Comparison of ENCODE assay signal across 30 mouse cellular contexts in genomic region chr11:78462669-78463068, GRCm38 (mm10). TPM values are rescaled to one million over a fixed set of nuclear protein-coding genes. Genes with fewer than 3 reads are reported as not detected.
"Had no signal": no experiment of that assay in that cellular context is flagged by ENCODE, and none has a peak within 500 bp of the region (broad histone marks: within the 10 kb centered on the region; RNA-seq: fewer than 3 reads in every experiment).

No protein-coding gene starts in this region.

- H3K27me3 ChIP-seq: heart, embryonic 12.5 days; hindbrain, embryonic 12.5 days; kidney, embryonic 15.5 days; limb, embryonic 13.5 days; limb, embryonic 15.5 days; liver, embryonic 12.5 days had no signal

- H3K9me3 ChIP-seq: hindbrain, embryonic 12.5 days; kidney, embryonic 15.5 days; limb, embryonic 13.5 days; limb, embryonic 15.5 days had no signal

- H3K4me2 ChIP-seq: heart, embryonic 12.5 days; hindbrain, embryonic 12.5 days; hindbrain, embryonic 14.5 days; kidney, embryonic 15.5 days; limb, embryonic 13.5 days; limb, embryonic 15.5 days had no signal

- ATAC-seq: hindbrain, embryonic 16.5 days; inflammation-experienced regulatory T-cells, adult 6 months; liver, embryonic 12.5 days had no signal

- H3K27ac ChIP-seq: heart, embryonic 10.5 days; hindbrain, embryonic 10.5 days; hindbrain, embryonic 12.5 days; hindbrain, embryonic 14.5 days; kidney, embryonic 15.5 days; kidney, postnatal 0 days; limb, embryonic 13.5 days; limb, embryonic 15.5 days; liver, embryonic 12.5 days; liver, embryonic 14.5 days had no signal

- H3K36me3 ChIP-seq: heart, embryonic 10.5 days; heart, embryonic 12.5 days; hindbrain, embryonic 10.5 days; hindbrain, embryonic 12.5 days; kidney, embryonic 15.5 days; limb, embryonic 13.5 days; limb, embryonic 15.5 days; liver, embryonic 12.5 days had no signal

- H3K9ac ChIP-seq: heart, embryonic 12.5 days; hindbrain, embryonic 12.5 days; hindbrain, embryonic 14.5 days; kidney, embryonic 15.5 days; limb, embryonic 13.5 days; limb, embryonic 15.5 days; liver, embryonic 12.5 days; liver, embryonic 14.5 days had no signal

- DNase-seq: gastrocnemius, postnatal 10 days; gastrocnemius, postnatal 25 days; heart, adult 18-20 months; heart, postnatal 10 days; heart, postnatal 4 days; kidney, adult 11 months; kidney, adult 2 months; kidney, adult 9 months; kidney, postnatal 14 days; kidney, postnatal 36 days; layer of hippocampus, adult 9-11 months; layer of hippocampus, postnatal 36 days; left cerebral cortex, postnatal 4 days had no signal

- H3K4me3 ChIP-seq: heart, embryonic 10.5 days; heart, embryonic 12.5 days; hindbrain, embryonic 10.5 days; hindbrain, embryonic 12.5 days; kidney, embryonic 15.5 days; limb, embryonic 13.5 days; limb, embryonic 15.5 days; liver, embryonic 12.5 days had no signal

RNA-seq across cellular contexts. Expression of gene Vtn, which starts 36.2 kb away (rescaled TPM):
- polyA plus RNA-seq: inflammation-experienced regulatory T-cells, adult 6 months had no signal

RNA-seq across cellular contexts. Expression of gene Sebox, which starts 40.6 kb away (rescaled TPM):
- polyA plus RNA-seq: heart, embryonic 10.5 days; heart, embryonic 12.5 days; heart, embryonic 14.5 days; heart, embryonic 16.5 days; hindbrain, embryonic 10.5 days; hindbrain, embryonic 12.5 days; hindbrain, embryonic 14.5 days; inflammation-experienced regulatory T-cells, adult 6 months; kidney, adult 2 months; kidney, embryonic 15.5 days; kidney, postnatal 0 days; large intestine, adult 2 months; limb, embryonic 11.5 days; limb, embryonic 13.5 days had no signal

RNA-seq across cellular contexts. Expression of gene Slc13a2, which starts 40.7 kb away (rescaled TPM):
- polyA plus RNA-seq: heart, embryonic 10.5 days; heart, embryonic 12.5 days; heart, embryonic 14.5 days; hindbrain, embryonic 10.5 days; hindbrain, embryonic 12.5 days; hindbrain, embryonic 14.5 days; hindbrain, embryonic 16.5 days; inflammation-experienced regulatory T-cells, adult 6 months; limb, embryonic 11.5 days; limb, embryonic 13.5 days had no signal
